Mouse (Mus musculus) midbrain, embryonic 11.5 days (tissue): ENCODE measurements at regions not wholly inside any gene's neighbourhood (a gene's known extent, or its start where the extent isn't known, plus 50 kb on each side); places are given as distances from the start of the nearest gene placed in this dataset.

Experiments used
- ATAC-seq: fragments of 200-750 bp; cut with Nextera tagmentation; 2 replicates; pipeline ENCODE4 v1.8.0; 2017; ENCODE audit warnings: moderate TSS enrichment, moderate library complexity; ENCODE audit not compliant: low FRiP score
- DNase-seq: peaks from one replicate; pipeline ENCODE4 v3.0.0; 2015; ENCODE audit warnings: low spot score; ENCODE audit errors: missing footprints
- H3K27ac ChIP-seq: fragments of 300-500 bp; sonication (generic); 2 replicates; pipeline ENCODE4 v1.5.1; 2014; ENCODE audit warnings: low read depth, low read length
- H3K27me3 ChIP-seq: fragments of 300-500 bp; sonication (generic); 2 replicates; pipeline ENCODE4 v1.6.1; 2014; ENCODE audit warnings: mild to moderate bottlenecking, low read length, moderate library complexity, mixed read lengths; ENCODE audit not compliant: control insufficient read depth, insufficient read depth
- H3K36me3 ChIP-seq: fragments of 300-500 bp; sonication (generic); 2 replicates; pipeline ENCODE4 v1.6.1; 2014; ENCODE audit warnings: mild to moderate bottlenecking, low read length, moderate library complexity, mixed read lengths; ENCODE audit not compliant: control insufficient read depth, insufficient read depth
- H3K4me1 ChIP-seq: fragments of 300-500 bp; sonication (generic); 2 replicates; pipeline ENCODE4 v1.6.1; 2014; ENCODE audit warnings: low read length; ENCODE audit not compliant: control insufficient read depth, insufficient read depth
- H3K4me2 ChIP-seq: fragments of 300-500 bp; sonication (generic); 2 replicates; pipeline ENCODE4 v1.6.1; 2014; ENCODE audit warnings: mild to moderate bottlenecking, moderate library complexity
- H3K4me3 ChIP-seq: fragments of 300-500 bp; sonication (generic); 2 replicates; pipeline ENCODE4 v1.5.1; 2014; ENCODE audit warnings: low read depth, low read length
- H3K9ac ChIP-seq: fragments of 300-500 bp; sonication (generic); 2 replicates; pipeline ENCODE4 v1.6.1; 2014; ENCODE audit warnings: low read length
- H3K9me3 ChIP-seq: fragments of 300-500 bp; sonication (generic); 2 replicates; pipeline ENCODE4 v1.6.1; 2016; ENCODE audit warnings: low read length; ENCODE audit not compliant: control insufficient read depth
- WGBS: fragments of 180-500 bp; shearing (Covaris S2); extraction: QIAGEN DNeasy Blood & Tissue Kit; methylation state at CpG from one replicate; pipeline ENCODE4 v1.1.7; 2014; 5-methylcytosine and 5-hydroxymethylcytosine counted together

DNA sequence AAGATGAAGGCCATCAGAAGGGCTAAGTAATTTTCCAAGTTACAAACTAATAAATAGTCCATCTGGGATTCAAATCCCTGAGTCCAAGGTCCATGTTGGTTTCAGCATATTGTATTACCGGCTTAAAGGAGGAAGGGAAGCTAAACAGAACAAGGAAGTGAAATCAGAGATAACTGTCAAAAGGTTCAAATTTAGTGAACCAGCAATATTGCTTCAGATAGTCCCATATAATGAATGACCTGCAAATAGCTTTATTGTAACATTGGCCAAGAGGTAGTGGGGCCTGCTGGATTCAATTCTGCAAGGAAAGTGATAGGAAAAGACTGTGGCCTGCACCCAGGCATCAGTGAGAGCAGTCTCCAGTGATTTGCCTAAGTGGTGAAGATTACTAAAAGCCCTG, 447.8 kb upstream of the Cited2 start:
- Histone ChIP-seq H3K4me1 (no peaks in the 10 kb centered on the region), H3K4me2 (no peak overlapping the region), H3K9ac (no peak overlapping the region), H3K27me3 (no peaks in the 10 kb centered on the region), H3K27ac (no peak overlapping the region), H3K4me3 (no peak overlapping the region), H3K9me3 (no peaks in the 10 kb centered on the region; the same call in 1 of the 2 replicates), H3K36me3 (no peaks in the 10 kb centered on the region)
- 88% methylated on average over 1 of the region's 1 CpGs for WGBS
- ATAC-seq (no peak), DNase-seq (no peak)

DNA sequence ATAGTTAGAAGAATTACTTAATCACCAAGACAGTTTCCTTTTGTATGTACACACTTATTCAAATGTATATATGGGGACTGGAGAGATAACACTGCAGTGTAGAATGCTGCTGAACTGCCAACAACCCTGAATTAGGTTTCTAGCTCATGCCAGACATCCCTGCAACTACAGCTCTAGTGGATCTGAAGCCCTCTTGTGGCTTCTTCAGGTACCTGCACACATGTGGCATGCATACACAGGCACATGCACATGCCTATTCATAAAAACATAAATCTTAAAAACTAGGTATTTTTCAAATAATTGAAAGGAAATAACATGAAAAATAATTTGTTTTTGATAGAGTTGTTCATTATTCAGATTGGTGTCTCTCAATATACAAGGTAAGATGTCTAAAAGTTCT, 445.1 kb upstream of the Cited2 start:
- no peak overlapping the region for H3K9ac ChIP-seq
- H3K4me1 ChIP-seq: no peaks in the 10 kb centered on the region
- no peak overlapping the region for H3K27ac ChIP-seq
- ATAC-seq (no peak), DNase-seq (no peak)
- H3K36me3 ChIP-seq: no peaks in the 10 kb centered on the region
- no peak overlapping the region for H3K4me3 ChIP-seq
- no peaks in the 10 kb centered on the region for H3K27me3 ChIP-seq
- no peak overlapping the region for H3K4me2 ChIP-seq
- H3K9me3 ChIP-seq: no peaks in the 10 kb centered on the region; the same call in 1 of the 2 replicates

DNA sequence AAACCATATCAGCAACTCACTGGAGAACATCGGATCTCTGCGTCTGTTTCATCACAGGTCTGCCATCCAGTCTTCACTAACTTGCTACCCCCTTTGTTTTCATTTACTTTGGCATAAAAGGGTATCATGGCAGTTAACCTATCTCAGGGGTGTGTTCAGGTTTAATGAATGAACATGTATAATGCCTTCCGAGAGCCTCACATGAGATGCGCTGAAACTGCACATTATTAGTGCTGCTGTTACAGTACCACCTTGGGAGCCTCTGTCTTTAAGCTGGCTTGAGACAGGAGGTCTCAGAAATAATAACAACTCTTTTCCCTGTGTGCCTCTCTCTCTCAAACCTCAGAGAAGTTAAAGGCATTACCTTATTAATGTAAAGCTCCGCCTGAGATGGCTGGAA, 438.2 kb upstream of the Cited2 start:
- DNase-seq (no peak), ATAC-seq (no peak)
- WGBS: 88% methylated on average over 5 of the region's 5 CpGs
- Histone ChIP-seq H3K9me3 (no peaks in the 10 kb centered on the region), H3K27me3 (no peaks in the 10 kb centered on the region), H3K4me3 (no peak overlapping the region), H3K9ac (no peak overlapping the region), H3K36me3 (no peaks in the 10 kb centered on the region), H3K27ac (no peak overlapping the region), H3K4me1 (no peaks in the 10 kb centered on the region), H3K4me2 (no peak overlapping the region)

DNA sequence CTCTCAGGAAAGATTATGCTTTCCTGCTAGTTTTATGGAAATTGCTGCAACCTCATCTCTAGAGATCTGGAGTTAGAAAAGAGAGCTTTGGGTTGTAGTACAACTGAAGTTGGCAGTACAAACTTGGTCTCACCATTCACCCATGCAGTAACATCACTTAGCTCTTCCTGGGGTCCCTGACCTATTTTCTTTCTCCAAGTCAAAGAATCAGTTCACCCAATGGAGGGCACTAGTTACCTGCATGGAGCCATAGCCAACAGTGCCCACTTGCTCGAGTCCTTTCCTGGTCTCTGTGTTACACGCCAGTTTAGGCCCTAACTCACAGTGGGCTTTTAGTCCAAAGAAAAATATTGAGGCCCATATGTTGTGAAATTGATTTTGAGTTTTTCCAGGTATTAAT, 435.9 kb upstream of the Cited2 start:
- H3K27ac ChIP-seq: no peak overlapping the region
- ATAC-seq: no peak
- H3K9ac ChIP-seq: no peak overlapping the region
- H3K9me3 ChIP-seq: no peaks in the 10 kb centered on the region
- no peak overlapping the region for H3K4me3 ChIP-seq
- DNase-seq: no peak
- no peaks in the 10 kb centered on the region for H3K27me3 ChIP-seq
- no peaks in the 10 kb centered on the region for H3K4me1 ChIP-seq
- WGBS: 88% methylated on average over 2 of the region's 2 CpGs
- H3K4me2 ChIP-seq: no peak overlapping the region
- H3K36me3 ChIP-seq: no peaks in the 10 kb centered on the region

DNA sequence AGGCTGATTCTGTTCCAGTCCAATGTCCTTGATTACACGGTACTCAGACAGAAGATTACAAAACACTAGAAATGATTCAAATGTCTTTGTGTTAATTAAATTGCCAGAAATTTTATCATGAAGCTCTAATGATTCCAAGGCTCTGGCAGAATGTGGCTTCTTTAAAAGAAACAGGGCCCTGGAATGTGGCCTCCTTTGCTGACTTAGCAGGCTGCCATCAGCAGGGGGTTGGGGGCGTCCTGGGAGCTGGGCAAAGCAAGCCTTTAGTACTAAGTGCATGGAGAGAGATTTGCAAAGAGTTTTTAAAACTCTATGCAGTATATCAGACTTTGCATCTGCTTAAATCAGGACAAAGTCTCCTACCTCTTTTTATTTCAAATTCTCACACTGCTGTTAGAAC, 434.8 kb upstream of the Cited2 start:
- no peak for ATAC-seq
- no peak overlapping the region for H3K4me3 ChIP-seq
- H3K27me3 ChIP-seq: no peaks in the 10 kb centered on the region
- DNase-seq: no peak
- WGBS: 28% methylated on average over 2 of the region's 2 CpGs
- no peak overlapping the region for H3K9ac ChIP-seq
- H3K4me2 ChIP-seq: no peak overlapping the region
- H3K27ac ChIP-seq: no peak overlapping the region
- H3K9me3 ChIP-seq: no peaks in the 10 kb centered on the region
- H3K4me1 ChIP-seq: no peaks in the 10 kb centered on the region
- H3K36me3 ChIP-seq: no peaks in the 10 kb centered on the region

DNA sequence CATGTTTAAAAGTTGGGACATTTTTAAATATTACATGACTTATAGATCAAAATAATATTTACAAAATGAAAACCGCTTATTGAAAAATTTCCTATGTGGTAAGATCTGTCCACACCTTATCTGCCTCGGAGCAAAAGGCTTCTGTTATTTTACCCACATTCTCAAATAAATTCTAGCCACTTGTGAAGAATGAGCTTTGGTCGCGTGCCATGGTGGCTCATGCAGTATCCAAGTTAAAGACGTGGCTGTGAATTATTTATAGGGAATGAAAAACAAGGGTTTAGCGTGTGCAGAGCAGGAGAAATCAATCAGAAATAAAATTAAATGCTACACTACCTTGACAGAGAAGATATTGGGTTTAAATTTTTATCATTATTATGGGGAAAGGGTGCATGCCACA, 430.7 kb upstream of the Cited2 start:
- Histone ChIP-seq H3K27ac (no peak overlapping the region), H3K4me3 (no peak overlapping the region), H3K4me1 (no peaks in the 10 kb centered on the region), H3K9me3 (no peaks in the 10 kb centered on the region), H3K4me2 (no peak overlapping the region), H3K27me3 (no peaks in the 10 kb centered on the region), H3K36me3 (no peaks in the 10 kb centered on the region), H3K9ac (no peak overlapping the region)
- ATAC-seq: no peak
- no peak for DNase-seq
- 88% methylated on average over 6 of the region's 6 CpGs for WGBS

DNA sequence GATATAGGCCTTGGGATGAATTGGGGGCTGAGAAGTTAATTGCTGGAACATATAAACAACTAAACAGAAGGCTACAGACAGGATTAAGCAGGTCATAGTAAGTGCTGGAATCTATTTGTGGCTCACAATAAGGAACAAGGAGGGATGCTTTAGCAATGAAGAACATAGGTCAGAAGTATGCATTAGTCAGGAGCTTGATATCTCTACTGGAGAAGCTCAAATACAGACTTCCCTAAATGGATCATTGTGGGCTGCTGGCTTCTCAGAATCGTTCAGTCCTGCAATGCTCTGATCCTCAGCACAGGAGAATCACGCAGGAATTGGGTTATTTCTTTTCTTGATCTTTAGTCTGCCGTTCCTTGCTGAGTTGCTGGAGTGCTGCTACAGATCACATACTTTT, 428.6 kb upstream of the Cited2 start:
- Histone ChIP-seq H3K27ac (no peak overlapping the region), H3K4me1 (no peaks in the 10 kb centered on the region), H3K9ac (no peak overlapping the region), H3K27me3 (no peaks in the 10 kb centered on the region), H3K9me3 (no peaks in the 10 kb centered on the region), H3K4me3 (no peak overlapping the region), H3K4me2 (no peak overlapping the region), H3K36me3 (no peaks in the 10 kb centered on the region)
- DNase-seq (no peak), ATAC-seq (no peak)
- WGBS: 79% methylated on average over 3 of the region's 3 CpGs

DNA sequence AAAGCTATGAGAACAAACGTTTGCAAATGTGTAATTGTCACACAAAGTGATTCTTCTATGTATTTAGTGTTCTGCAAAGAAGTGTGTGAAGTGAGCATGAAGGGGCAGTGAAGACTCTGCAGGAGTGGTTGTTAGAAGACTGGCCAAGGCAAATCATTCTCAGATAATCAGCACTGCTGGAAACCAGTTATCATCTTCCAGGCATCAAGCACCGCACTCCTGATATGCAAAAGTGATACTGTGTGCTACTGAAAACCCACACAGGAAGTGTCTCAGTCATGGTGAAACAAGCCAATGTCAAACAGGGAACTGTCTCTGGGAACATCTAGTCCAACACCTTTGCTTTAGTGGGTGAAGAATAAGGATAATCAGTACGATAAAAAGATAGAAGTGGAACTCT, 427.9 kb upstream of the Cited2 start:
- Histone ChIP-seq H3K9me3 (no peaks in the 10 kb centered on the region), H3K27me3 (no peaks in the 10 kb centered on the region), H3K27ac (no peak overlapping the region), H3K4me3 (no peak overlapping the region), H3K4me2 (no peak overlapping the region), H3K4me1 (no peaks in the 10 kb centered on the region), H3K36me3 (no peaks in the 10 kb centered on the region), H3K9ac (no peak overlapping the region)
- no peak for DNase-seq
- ATAC-seq: no peak
- 92% methylated on average over 3 of the region's 3 CpGs for WGBS

DNA sequence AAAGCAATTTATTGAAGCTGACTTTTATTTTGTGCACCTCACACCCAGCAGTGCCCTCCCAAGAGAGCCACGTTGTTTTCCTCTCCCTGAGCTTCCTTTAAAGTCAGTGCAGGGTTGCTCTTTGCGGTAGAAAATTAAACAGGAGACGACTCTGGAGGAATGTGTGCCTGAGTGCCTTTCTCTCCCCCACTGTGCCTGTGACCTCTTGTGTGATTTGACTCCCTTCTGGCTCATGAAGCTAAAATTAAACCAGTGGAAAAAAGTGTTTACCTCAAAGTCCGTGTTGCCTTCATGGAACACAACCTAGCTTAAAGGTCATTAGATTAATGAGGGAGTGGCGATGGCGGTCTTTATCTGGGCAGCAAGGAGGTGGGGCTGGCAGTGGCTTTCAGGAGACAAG, 423.4 kb upstream of the Cited2 start:
- Histone ChIP-seq H3K4me3 (no peak overlapping the region), H3K4me2 (no peak overlapping the region), H3K27ac (no peak overlapping the region), H3K36me3 (no peaks in the 10 kb centered on the region), H3K9me3 (no peaks in the 10 kb centered on the region), H3K27me3 (no peaks in the 10 kb centered on the region), H3K4me1 (no peaks in the 10 kb centered on the region), H3K9ac (no peak overlapping the region)
- DNase-seq (no peak), ATAC-seq (no peak)
- WGBS: 44% methylated on average over 6 of the region's 6 CpGs

DNA sequence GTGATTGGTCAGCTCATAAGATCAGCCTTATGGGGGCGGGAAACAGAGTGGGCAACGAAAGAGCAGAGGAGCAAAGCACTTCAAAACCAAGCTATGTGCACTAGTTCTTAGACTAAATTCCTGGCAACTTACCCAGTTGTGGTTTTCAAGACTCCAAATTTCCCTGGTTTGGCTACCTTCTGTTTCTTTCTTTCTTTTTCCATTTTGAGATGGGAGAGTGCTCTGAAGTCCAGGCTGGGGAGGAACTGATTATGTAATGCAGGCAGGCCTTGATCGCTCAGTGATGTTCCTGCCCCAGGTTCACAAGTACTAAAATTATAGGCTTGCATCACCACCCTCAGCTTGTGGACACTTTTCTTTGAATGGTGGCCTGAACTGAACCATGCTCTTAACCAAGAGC, 396.3 kb upstream of the Cited2 start:
- ATAC-seq (no peak), DNase-seq (no peak)
- no peak overlapping the region for H3K4me2 ChIP-seq
- peaks cover 10% of the 10 kb centered on the region; the same call in 1 of the 2 replicates for H3K4me1 ChIP-seq
- H3K4me3 ChIP-seq: no peak overlapping the region
- no peaks in the 10 kb centered on the region for H3K36me3 ChIP-seq
- 91% methylated on average over 3 of the region's 3 CpGs for WGBS
- no peak overlapping the region for H3K27ac ChIP-seq
- H3K9me3 ChIP-seq: no peaks in the 10 kb centered on the region
- no peak overlapping the region for H3K9ac ChIP-seq
- no peaks in the 10 kb centered on the region for H3K27me3 ChIP-seq
